Mouse (Mus musculus) liver, embryonic 14.5 days (tissue): ENCODE results near the gene Myo18b. TPM values are rescaled to one million over a fixed set of nuclear protein-coding genes. Genes with fewer than 3 reads are reported as not detected.

ENCODE experiments used
- ATAC-seq: fragments of 200-750 bp; cut with Nextera tagmentation; 2 replicates; pipeline ENCODE4 v1.8.0; 2017; ENCODE audit warnings: moderate number of reproducible peaks, mild to moderate bottlenecking, moderate library complexity; ENCODE audit not compliant: insufficient read depth
- DNase-seq, 3 experiments: peaks; one replicate each; pipeline ENCODE4 v3.0.0-alpha.2; 2012 to 2013; ENCODE audit warnings: low read depth in 3 of 3, low spot score in 3 of 3
- H3K27ac ChIP-seq: fragments of 300-500 bp; sonication (generic); 2 replicates; pipeline ENCODE4 v1.5.1; 2014; ENCODE audit warnings: moderate library complexity, mild to moderate bottlenecking, control low read depth, inconsistent platforms
- H3K27me3 ChIP-seq: fragments of 300-500 bp; sonication (generic); 2 replicates; pipeline ENCODE4 v1.6.1; 2014; ENCODE audit warnings: mild to moderate bottlenecking, low read length, moderate library complexity; ENCODE audit not compliant: control insufficient read depth, insufficient read depth
- H3K36me3 ChIP-seq: fragments of 300-500 bp; sonication (generic); replicated peaks from 2 replicates; pipeline ENCODE4 v1.6.1; 2014; ENCODE audit warnings: low read depth; ENCODE audit not compliant: control insufficient read depth, insufficient read depth
- H3K4me1 ChIP-seq, 2 experiments: fragments of 200-500 bp in 1 of 2; fragments of 300-500 bp in 1 of 2; sonication (generic) in 1 of 2; replicated peaks; 2 replicates each; pipeline ENCODE4 v1.6.1; 2012 to 2014; ENCODE audit warnings: antibody characterized with exemption in 1 of 2, inconsistent platforms in 1 of 2, low read length in 1 of 2; ENCODE audit not compliant: control insufficient read depth in 2 of 2, insufficient read depth in 2 of 2
- H3K4me2 ChIP-seq: fragments of 300-500 bp; sonication (generic); 2 replicates; pipeline ENCODE4 v1.6.1; 2014; ENCODE audit warnings: low read depth, mild to moderate bottlenecking, control low read depth, moderate library complexity
- H3K4me3 ChIP-seq, 2 experiments: fragments of 200-500 bp in 1 of 2; fragments of 300-500 bp in 1 of 2; sonication (generic) in 1 of 2; 2 replicates each; pipeline ENCODE4 v1.5.1; 2012 to 2014; ENCODE audit warnings: low read depth in 2 of 2, low read length in 2 of 2, mild to moderate bottlenecking in 2 of 2, control low read depth in 1 of 2, inconsistent platforms in 1 of 2, moderate library complexity in 1 of 2; ENCODE audit not compliant: insufficient read depth in 1 of 2
- H3K9ac ChIP-seq: fragments of 300-500 bp; sonication (generic); replicated peaks from 2 replicates; pipeline ENCODE4 v1.6.1; 2014; ENCODE audit warnings: mild to moderate bottlenecking, control low read depth, moderate library complexity
- H3K9me3 ChIP-seq: fragments of 300-500 bp; sonication (generic); 2 replicates; pipeline ENCODE4 v1.6.1; 2016; ENCODE audit warnings: low read length, mixed read lengths; ENCODE audit not compliant: control insufficient read depth
- CTCF ChIP-seq: IDR thresholded peaks from 2 replicates; pipeline ENCODE4 v1.5.1; 2016; ENCODE audit warnings: antibody characterized with exemption, low read depth, control low read depth
- EP300 ChIP-seq: IDR thresholded peaks from 2 replicates; pipeline ENCODE4 v1.6.1; 2016; ENCODE audit warnings: antibody characterized with exemption, low read depth
- WGBS: fragments of 180-500 bp; shearing (Covaris S2); extraction: QIAGEN DNeasy Blood & Tissue Kit; methylation state at CpG from one replicate; pipeline ENCODE4 v1.1.7; 2014; ENCODE audit not compliant: insufficient replicate concordance; 5-methylcytosine and 5-hydroxymethylcytosine counted together
- polyA plus RNA-seq, 2 experiments: library from polyadenylated mRNA; depleted of rRNA in 1 of 2; stranded (reverse) in 1 of 2; unstranded in 1 of 2; fragments of >200 nt; fragmentation: Nextera tagmentation in 1 of 2; extraction: Ambion mirVana in 1 of 2; gene quantifications; 2 replicates each; pipeline versions ENCODE4 v1.2.1 to v1.2.3; 2012 to 2014

Gene Myo18b
- polyA plus RNA-seq, 2 experiments, result 0.02 TPM; not detected in 1

GRCm38 (mm10) chr5:112788441-112788840 lies 107.7 kb downstream of the Myo18b start:
- ATAC-seq (no peak), DNase-seq (no peak)
- H3K9ac ChIP-seq, result no peak overlapping the region
- no peaks in the 10 kb centered on the region for H3K36me3 ChIP-seq
- no peak overlapping the region for H3K4me2 ChIP-seq
- H3K4me3 ChIP-seq, result no peak overlapping the region
- H3K27me3 ChIP-seq, result no peaks in the 10 kb centered on the region
- H3K4me1 ChIP-seq, result no peaks in the 10 kb centered on the region
- H3K9me3 ChIP-seq, result no peaks in the 10 kb centered on the region; the same call in 1 of the 2 replicates
- TF ChIP-seq EP300 (no peak), CTCF (no peak)
- 85% methylated on average over 2 of the region's 2 CpGs for WGBS
- H3K27ac ChIP-seq, result no peak overlapping the region

- Histone ChIP-seq H3K27me3 (no peaks in the 10 kb centered on the region), H3K4me1 (no peaks in the 10 kb centered on the region), H3K36me3 (no peaks in the 10 kb centered on the region), H3K9me3 (no peaks in the 10 kb centered on the region; the same call in 1 of the 2 replicates), H3K9ac (no peak overlapping the region), H3K4me3 (no peak overlapping the region), H3K27ac (no peak overlapping the region), H3K4me2 (no peak overlapping the region)
- ATAC-seq (no peak), DNase-seq (no peak)
- TF ChIP-seq CTCF (no peak), EP300 (no peak)
- 73% methylated on average over 6 of the region's 6 CpGs for WGBS
Observed at GRCm38 (mm10) chr5:112786788-112787187, 109.4 kb downstream of the Myo18b start.

GRCm38 (mm10) chr5:112786031-112786430 lies 110.1 kb downstream of the Myo18b start:
- H3K4me1 ChIP-seq, result no peaks in the 10 kb centered on the region
- WGBS, result 56% methylated on average over 8 of the region's 8 CpGs

GRCm38 (mm10) chr5:112781719-112782118 lies 114.4 kb downstream of the Myo18b start:
- Histone ChIP-seq H3K4me1 (no peaks in the 10 kb centered on the region), H3K9me3 (no peaks in the 10 kb centered on the region), H3K4me2 (no peak overlapping the region), H3K36me3 (no peaks in the 10 kb centered on the region), H3K27me3 (no peaks in the 10 kb centered on the region), H3K9ac (no peak overlapping the region), H3K4me3 (no peak overlapping the region), H3K27ac (no peak overlapping the region)
- 61% methylated on average over 7 of the region's 7 CpGs for WGBS
- DNase-seq (no peak), ATAC-seq (no peak)
- no peak for TF ChIP-seq EP300
- TF ChIP-seq CTCF, result no peak

More at GRCm38 (mm10) chr5:112786031-112786430, 110.1 kb downstream of the Myo18b start:
- Histone ChIP-seq H3K9me3 (no peaks in the 10 kb centered on the region; the same call in 1 of the 2 replicates), H3K36me3 (no peaks in the 10 kb centered on the region), H3K9ac (no peak overlapping the region), H3K27ac (no peak overlapping the region), H3K4me2 (no peak overlapping the region), H3K4me3 (no peak overlapping the region), H3K27me3 (no peaks in the 10 kb centered on the region)
- ATAC-seq, result no peak
- DNase-seq, result no peak
- TF ChIP-seq EP300 (no peak), CTCF (no peak)

DNA sequence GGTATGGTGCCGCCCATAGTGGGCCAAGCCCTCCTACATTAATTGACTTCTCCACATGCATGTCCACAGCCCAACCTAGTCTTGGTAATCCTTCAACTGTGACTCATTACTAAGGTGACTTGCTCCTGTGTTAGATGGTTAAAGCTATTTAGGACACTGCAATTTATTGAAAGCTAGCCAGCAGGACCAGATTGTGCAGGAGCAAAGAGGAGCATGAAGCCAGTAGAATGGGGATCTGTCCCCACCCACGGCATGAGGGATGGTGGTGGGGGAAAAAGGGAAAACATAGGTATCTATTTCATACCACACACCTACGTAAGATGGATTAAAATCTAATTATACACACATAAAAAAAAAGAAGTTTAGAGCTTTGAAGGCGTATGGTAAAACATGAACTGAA lies 114.9 kb downstream of the Myo18b start:
- H3K36me3 ChIP-seq, result no peaks in the 10 kb centered on the region
- no peak overlapping the region for H3K4me3 ChIP-seq
- H3K9ac ChIP-seq, result no peak overlapping the region
- DNase-seq (no peak), ATAC-seq (no peak)
- H3K4me1 ChIP-seq, result no peaks in the 10 kb centered on the region
- TF ChIP-seq EP300 (no peak), CTCF (no peak)
- no peak overlapping the region for H3K27ac ChIP-seq
- H3K4me2 ChIP-seq, result no peak overlapping the region
- no peaks in the 10 kb centered on the region for H3K27me3 ChIP-seq
- WGBS, result 55% methylated on average over 4 of the region's 4 CpGs
- no peaks in the 10 kb centered on the region for H3K9me3 ChIP-seq
